Mouse (Mus musculus): ENCODE measurements around the gene Fam184b.

The Fam184b gene

DNA sequence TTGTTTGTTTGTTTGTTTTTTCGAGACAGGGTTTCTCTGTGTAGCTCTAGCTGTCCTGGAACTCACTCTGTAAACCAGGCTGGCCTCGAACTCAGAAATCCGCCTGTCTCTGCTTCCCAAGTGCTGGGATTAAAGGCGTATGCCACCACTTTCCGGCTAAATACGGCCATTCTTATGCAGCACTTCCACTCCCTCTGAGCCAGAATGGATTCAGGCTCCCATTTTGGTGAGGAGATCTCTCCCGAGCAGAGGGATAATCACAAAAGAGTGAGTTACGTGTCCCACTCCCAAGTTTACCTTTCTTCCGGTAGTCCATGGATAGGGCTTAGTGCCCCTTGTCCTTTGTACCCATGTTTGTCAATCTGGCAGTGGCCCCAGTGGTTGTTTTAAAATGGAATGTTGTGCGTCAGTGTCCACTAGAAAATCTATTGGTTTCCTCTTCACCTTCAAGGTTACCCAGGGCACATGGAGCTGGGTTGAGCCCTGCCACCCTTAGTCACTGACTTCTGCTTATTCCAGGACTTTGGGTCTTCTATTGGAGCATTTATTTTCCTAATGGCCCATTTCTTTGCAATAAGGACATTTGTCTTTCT, 124.2 kb downstream of the Fam184b start:
- DNase-seq (ENCODE audit: extremely low spot score, low spot score): no peak

DNA sequence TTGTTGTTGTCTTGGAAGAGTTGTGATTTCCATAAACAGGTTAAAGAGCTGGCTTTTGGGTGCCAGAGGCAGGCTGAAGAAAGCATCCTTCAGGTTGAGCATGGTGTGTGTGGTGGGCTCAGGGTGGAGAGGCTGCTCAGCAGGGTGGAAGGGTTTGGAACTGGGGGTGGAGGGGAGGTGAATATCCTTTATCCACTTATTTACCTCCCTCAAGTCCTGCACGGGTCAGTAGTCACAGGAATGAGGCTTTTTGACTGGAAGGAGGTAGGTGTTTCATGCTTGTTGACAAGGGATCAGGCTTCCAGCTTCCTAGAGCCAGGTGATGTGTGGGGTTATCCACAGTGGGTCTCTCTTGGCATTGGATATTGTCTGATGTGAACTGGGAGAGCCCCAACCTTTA, 124.8 kb downstream of the Fam184b start:
- DNase-seq (ENCODE audit: extremely low spot score, low spot score): no peak

DNA sequence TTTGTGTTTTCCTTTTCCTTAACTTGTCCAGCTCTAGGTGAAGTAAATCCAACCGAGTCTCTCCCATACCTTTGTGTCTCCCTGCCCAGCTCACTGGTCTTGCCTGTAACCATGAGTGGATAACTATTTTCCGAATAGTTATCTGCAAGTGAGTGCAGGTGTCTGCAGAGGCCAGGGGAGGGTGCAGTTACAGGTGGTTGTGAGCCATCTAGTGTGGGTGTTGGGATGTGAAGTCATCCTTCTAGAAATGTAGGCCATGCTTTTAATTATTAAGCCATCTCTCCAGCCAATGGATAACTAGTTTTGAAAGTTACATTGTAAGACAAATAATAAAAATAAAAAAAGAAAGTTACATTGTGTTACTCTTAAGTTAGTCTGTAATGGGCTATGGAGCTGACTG, 125.9 kb downstream of the Fam184b start:
- no peak for DNase-seq (ENCODE audit: extremely low spot score, low spot score)

DNA sequence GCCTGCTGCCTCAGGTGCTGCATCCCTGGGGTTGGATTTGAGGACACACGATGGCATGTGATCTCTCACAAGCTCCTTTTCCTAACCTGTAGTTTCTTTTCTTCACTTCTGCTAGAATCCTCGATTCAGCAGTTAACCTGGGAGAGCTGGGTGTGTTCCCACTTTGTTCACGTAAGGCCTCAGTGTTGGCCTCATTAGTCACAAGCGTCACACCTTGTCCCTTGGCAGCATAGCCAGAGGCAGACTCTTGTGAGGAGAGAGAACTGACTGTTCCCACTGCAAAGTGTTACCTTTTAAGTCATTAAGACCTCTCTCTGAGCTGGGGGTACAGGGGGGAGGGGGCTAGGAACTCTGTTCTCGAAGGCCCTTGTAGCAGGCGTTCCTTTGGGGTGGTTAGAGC, 126.5 kb downstream of the Fam184b start:
- DNase-seq (ENCODE audit: extremely low spot score, low spot score): no peak

DNA sequence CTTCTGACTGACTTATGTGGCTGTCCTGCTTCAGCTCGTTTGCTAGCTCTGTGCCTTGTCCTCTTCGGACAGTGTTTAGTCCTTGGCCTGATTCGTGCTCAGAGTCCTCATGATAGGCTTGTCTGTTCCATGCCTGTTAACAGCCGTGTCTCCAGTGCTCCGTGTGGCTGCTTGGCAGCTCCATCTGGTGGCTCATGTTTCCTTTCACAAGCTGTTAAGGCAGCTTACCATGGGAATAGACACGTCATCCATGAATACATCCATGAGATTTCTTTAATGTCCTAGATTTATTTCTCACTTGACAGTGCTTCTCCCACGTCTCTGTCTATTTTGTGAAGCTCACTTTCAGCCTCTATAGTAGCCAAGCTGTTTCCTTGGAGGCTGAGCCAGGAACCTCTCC, 129.3 kb downstream of the Fam184b start:
- no peak for DNase-seq (ENCODE audit: extremely low spot score, low spot score)

GRCm38 (mm10) chr5:45497564-45497963, 141.8 kb downstream of the Fam184b start:
- DNase-seq (ENCODE audit: extremely low spot score, low spot score): no peak

DNA sequence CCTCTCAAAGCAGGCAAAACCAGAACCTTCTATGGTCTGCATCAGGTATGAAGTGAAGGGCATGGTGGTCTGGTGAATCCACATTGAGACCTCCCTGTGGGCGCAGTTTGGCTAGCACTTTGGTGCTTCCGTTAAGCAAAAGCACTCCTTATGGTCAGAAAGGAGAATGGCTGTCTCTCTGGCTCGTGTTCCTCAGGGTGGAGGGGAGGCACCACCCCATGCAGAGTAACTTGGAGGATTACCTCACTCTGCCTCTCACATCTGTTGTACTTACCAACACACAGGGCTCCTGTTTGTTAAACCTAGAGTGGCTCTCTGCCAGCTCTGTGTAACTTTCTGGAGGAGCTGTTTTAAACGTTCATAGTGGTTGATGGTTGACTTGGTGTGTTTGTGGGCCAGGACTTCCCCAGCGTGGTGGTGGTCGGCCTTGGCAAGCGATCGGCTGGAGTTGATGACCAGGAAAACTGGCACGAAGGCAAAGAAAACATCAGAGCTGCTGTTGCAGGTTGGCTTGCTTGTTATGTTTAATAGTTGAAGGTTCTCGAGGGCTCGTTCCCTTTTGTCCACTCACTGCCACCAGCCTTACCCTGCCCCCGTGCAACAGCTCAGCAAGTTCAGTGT, 142.4 kb downstream of the Fam184b start:
- DNase-seq (ENCODE audit: extremely low spot score, low spot score): no peak

DNA sequence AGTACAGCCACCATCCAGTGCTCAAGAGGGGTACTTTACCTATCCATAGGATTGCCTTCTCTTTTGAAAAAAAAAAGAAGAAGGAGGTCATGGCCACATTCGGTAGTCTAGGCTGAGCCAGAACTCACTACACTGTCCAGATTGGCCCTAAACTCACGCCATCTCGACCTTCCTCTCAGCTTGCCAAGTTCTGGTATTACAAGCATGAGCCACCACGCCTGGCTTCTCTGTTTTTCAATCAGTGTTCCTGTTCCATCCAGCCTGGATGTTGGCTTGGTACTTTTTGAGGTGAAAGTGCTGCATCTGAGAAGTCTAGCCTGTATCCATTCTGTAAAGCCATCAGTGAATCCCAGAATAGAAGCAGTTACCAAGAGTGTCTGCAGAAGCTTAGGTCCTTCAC, 142.9 kb downstream of the Fam184b start:
- no peak for DNase-seq (ENCODE audit: extremely low spot score, low spot score)

DNA sequence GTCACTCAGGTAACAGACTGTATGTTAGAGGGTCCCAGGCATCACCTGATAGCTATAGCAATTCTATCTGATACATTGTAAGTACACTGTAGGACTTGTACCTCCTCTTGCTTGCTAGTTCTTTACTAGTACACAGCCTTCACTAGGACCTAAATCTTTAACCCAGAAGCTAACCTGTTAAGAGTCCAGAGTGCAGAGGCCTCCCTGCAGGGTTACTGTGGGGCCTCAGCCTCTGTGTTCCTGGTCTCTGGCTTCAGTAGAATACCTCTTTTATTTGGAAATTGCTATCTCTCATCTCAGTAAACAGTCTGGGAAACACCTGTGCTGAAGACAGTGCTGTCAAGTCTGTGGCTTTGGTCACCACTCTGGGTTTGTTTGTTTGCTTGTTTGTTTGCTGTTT, 143.4 kb downstream of the Fam184b start:
- no peak for DNase-seq (ENCODE audit: extremely low spot score, low spot score)

- DNase-seq (ENCODE audit: extremely low spot score, low spot score): no peak
Observed at GRCm38 (mm10) chr5:45495429-45495975, 143.9 kb downstream of the Fam184b start.

GRCm38 (mm10) chr5:45494093-45494755, 145.2 kb downstream of the Fam184b start:
- DNase-seq (ENCODE audit: extremely low spot score, low spot score): no peak

- peak; percentile 98 for DNase-seq (ENCODE audit: extremely low spot score, low spot score)
Observed at GRCm38 (mm10) chr5:45493191-45494092, 146.0 kb downstream of the Fam184b start, which contains the start of gene Lap3. TSS of gene Lap3 (plus strand) at chr5:45493374.

- DNase-seq (ENCODE audit: extremely low spot score, low spot score): no peak
Observed at GRCm38 (mm10) chr5:45491776-45492175, 147.6 kb downstream of the Fam184b start.

DNA sequence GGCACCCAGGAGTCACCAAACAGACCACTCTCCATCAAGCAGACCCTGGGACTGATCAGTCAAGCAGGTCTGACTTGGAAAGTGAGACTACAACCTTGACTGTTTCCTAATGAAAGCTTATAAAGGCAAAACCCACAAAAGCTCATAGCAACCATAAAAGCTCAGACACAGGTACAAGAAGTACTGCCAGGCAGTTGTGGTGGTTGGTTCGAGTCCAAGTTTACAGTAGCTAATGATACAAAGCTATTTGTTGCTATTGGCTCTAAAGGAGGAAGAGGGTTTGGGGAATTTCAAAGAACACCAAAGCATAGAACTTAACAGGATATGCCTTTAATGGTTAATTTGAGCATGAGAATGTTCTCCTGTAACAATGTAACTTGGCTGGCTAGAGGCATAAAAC, 155.8 kb downstream of the Fam184b start:
- DNase-seq (ENCODE audit: extremely low spot score, low spot score): no peak

DNA sequence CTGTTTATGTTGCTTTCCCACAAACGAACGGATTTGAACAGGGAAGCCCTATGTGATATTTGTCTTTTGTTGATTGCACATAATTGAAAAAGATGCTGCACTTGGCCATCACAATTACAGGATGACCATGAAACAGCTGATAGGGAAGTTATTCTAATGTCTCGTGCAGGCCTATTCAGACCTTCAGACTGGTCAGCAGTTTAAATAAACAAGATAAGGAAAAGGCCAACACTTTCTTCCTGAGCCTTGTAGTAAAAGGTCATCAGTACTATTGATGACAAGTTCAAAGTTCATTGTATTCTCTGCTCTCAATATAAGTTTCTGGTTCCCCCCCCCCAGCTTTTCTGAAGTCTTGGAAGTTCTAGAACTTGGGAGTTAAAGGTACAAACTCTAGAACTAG, 156.8 kb downstream of the Fam184b start:
- no peak for DNase-seq (ENCODE audit: extremely low spot score, low spot score)

DNA sequence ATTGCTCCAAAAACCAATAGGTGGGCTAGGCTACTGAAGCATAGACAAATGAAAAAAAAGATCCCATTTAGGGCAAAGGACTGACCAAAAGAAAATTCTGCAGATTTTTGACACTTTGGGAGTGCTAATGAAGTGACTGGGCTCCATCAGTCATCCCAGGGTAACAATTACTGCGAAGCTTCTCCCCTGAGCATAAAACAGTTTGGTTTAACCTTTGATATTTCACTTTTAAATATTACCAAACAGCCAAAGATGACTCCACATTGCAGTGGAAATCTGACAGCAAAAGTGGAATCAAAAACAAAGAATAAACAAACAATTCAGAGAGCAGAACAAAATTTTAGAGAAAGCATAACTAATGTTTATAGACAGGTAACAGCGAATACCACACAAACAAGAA, 158.3 kb downstream of the Fam184b start:
- no peak for DNase-seq (ENCODE audit: extremely low spot score, low spot score)

GRCm38 (mm10) chr5:45480066-45480465, 159.3 kb downstream of the Fam184b start:
- DNase-seq (ENCODE audit: extremely low spot score, low spot score): no peak

All from neural tube, embryonic 10.5 days (tissue).